Comparison of ENCODE assay signal across 10 mouse cellular contexts in the genomic region with DNA sequence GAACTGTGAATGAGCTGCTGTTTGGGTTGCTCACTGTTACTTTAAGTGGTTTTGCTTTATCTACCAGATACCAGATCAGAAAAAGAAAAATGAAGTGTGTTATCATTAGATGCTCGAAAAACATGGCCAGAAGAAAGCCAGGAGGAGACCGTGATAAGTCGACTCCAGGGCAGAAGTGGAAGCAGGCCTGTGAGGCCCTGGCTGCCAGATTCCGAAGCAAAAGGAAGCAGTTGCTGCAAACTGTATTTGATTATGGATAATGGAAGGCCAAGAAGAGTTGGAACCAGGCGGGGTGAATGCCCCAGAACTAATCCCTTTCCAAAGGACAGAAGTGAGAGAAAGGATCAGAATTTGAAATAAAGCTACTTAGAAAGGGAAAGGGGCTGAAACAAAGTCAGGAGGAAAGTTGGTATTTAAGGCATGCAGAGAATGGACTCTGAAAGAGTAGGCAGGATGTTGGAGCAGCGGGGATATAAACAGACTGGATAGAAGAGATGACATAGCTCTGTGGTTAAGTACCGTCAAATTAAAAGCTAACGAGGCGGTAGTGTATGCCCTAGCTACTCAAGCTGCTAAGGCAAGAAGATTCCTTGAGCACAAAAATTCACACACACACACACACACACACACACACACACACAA. TPM values are rescaled to one million over a fixed set of nuclear protein-coding genes. Genes with fewer than 3 reads are reported as not detected.
DNase-seq lines count a peak whose midpoint lies in the region; ATAC-seq and TF ChIP-seq lines count a peak whose summit lies in the region.
"Had no signal": no experiment of that assay in that cellular context is flagged by ENCODE, and none has a peak within 500 bp of the region (broad histone marks: within the 10 kb centered on the region; RNA-seq: fewer than 3 reads in every experiment).

No protein-coding gene starts in this region.

- peak overlapping the region; percentile 46; the same call in 1 of the 2 replicates for H3K27ac ChIP-seq in forebrain, embryonic 12.5 days
- H3K27ac ChIP-seq in forebrain, postnatal 0 days (ENCODE audit: low read depth, low read length): no peak overlapping the region
- H3K27ac ChIP-seq in lung, postnatal 0 days (ENCODE audit: low read length): peak overlapping the region; percentile 73
- peak overlapping the region; percentile 85 for H3K27ac ChIP-seq in heart, postnatal 0 days (ENCODE audit: low read depth)
- H3K27ac ChIP-seq in stomach, embryonic 15.5 days: peak overlapping the region; percentile 65

- no peak for TF ChIP-seq EP300 in lung, postnatal 0 days (IDR thresholded peaks at IDR 0.05)
- no peak for TF ChIP-seq EP300 in heart, postnatal 0 days (IDR thresholded peaks at IDR 0.05; ENCODE audit: low read depth)

- TF ChIP-seq CTCF in forebrain, postnatal 0 days (IDR thresholded peaks at IDR 0.05; ENCODE audit: low read depth): no peak
- no peak for TF ChIP-seq CTCF in lung, postnatal 0 days (IDR thresholded peaks at IDR 0.05)
- no peak for TF ChIP-seq CTCF in heart, postnatal 0 days (IDR thresholded peaks at IDR 0.05; ENCODE audit: low read depth)

- 13% methylated on average over 9 of the region's 9 CpGs for WGBS in forebrain, embryonic 12.5 days
- 15% methylated on average over 9 of the region's 9 CpGs for WGBS in forebrain, postnatal 0 days
- WGBS in lung, postnatal 0 days: 13% methylated on average over 9 of the region's 9 CpGs
- WGBS in heart, postnatal 0 days: 5% methylated on average over 9 of the region's 9 CpGs
- WGBS in stomach, embryonic 15.5 days: 12% methylated on average over 9 of the region's 9 CpGs

- H3K4me1 ChIP-seq in forebrain, embryonic 12.5 days: peaks cover 10% of the 10 kb centered on the region; the same call in 1 of the 2 replicates
- H3K4me1 ChIP-seq in forebrain, postnatal 0 days (ENCODE audit: insufficient read depth): no peaks in the 10 kb centered on the region
- no peaks in the 10 kb centered on the region for H3K4me1 ChIP-seq in lung, postnatal 0 days (ENCODE audit: insufficient read depth, low read depth, low read length)
- peaks cover 13% of the 10 kb centered on the region; the same call in 1 of the 2 replicates for H3K4me1 ChIP-seq in heart, postnatal 0 days (ENCODE audit: control insufficient read depth, insufficient read depth)
- H3K4me1 ChIP-seq in stomach, embryonic 15.5 days: no peaks in the 10 kb centered on the region

- H3K27me3 ChIP-seq in forebrain, embryonic 12.5 days: peaks cover 6% of the 10 kb centered on the region; the same call in 1 of the 2 replicates
- H3K27me3 ChIP-seq in forebrain, postnatal 0 days (ENCODE audit: insufficient read depth, low read length): no peaks in the 10 kb centered on the region
- no peaks in the 10 kb centered on the region for H3K27me3 ChIP-seq in lung, postnatal 0 days (replicated peaks; ENCODE audit: insufficient read depth, low read length)
- no peaks in the 10 kb centered on the region for H3K27me3 ChIP-seq in heart, postnatal 0 days (ENCODE audit: control insufficient read depth, insufficient read depth, low read length)
- no peaks in the 10 kb centered on the region for H3K27me3 ChIP-seq in stomach, embryonic 15.5 days (replicated peaks)

- no peak for DNase-seq in forebrain, postnatal 0 days
- DNase-seq in lung, postnatal 0 days (ENCODE audit: low spot score): peak; percentile 54
- DNase-seq in lung, postnatal 25 days (ENCODE audit: low spot score): no peak
- peak; percentile 73 for DNase-seq in heart, postnatal 0 days (ENCODE audit: low spot score)
- no peak for DNase-seq in cerebellum, adult 9-11 months
- no peak for DNase-seq in layer of hippocampus, postnatal 25 days (ENCODE audit: extremely low spot score in 1 of 2, low spot score in 1 of 2)
- DNase-seq: spleen, adult 18-20 months had no signal

- H3K9me3 ChIP-seq in forebrain, embryonic 12.5 days: no peaks in the 10 kb centered on the region
- H3K9me3 ChIP-seq in forebrain, postnatal 0 days (ENCODE audit: low read length): no peaks in the 10 kb centered on the region
- no peaks in the 10 kb centered on the region for H3K9me3 ChIP-seq in lung, postnatal 0 days (ENCODE audit: low read length)
- no peaks in the 10 kb centered on the region for H3K9me3 ChIP-seq in heart, postnatal 0 days (replicated peaks; ENCODE audit: control insufficient read depth, low read length)
- H3K9me3 ChIP-seq in stomach, embryonic 15.5 days: no peaks in the 10 kb centered on the region

- H3K9ac ChIP-seq in forebrain, embryonic 12.5 days: no peak overlapping the region
- H3K9ac ChIP-seq in forebrain, postnatal 0 days: no peak overlapping the region
- no peak overlapping the region for H3K9ac ChIP-seq in lung, postnatal 0 days (replicated peaks; ENCODE audit: low read depth)
- no peak overlapping the region for H3K9ac ChIP-seq in heart, postnatal 0 days (replicated peaks; ENCODE audit: low read depth, low read length)
- H3K9ac ChIP-seq in stomach, embryonic 15.5 days: no peak overlapping the region

- H3K36me3 ChIP-seq in forebrain, embryonic 12.5 days (replicated peaks): no peaks in the 10 kb centered on the region
- no peaks in the 10 kb centered on the region for H3K36me3 ChIP-seq in forebrain, postnatal 0 days (ENCODE audit: insufficient read depth)
- H3K36me3 ChIP-seq in lung, postnatal 0 days (ENCODE audit: insufficient read depth, low read length): no peaks in the 10 kb centered on the region
- no peaks in the 10 kb centered on the region for H3K36me3 ChIP-seq in heart, postnatal 0 days (replicated peaks; ENCODE audit: control insufficient read depth, insufficient read depth, low read length)
- H3K36me3 ChIP-seq in stomach, embryonic 15.5 days: no peaks in the 10 kb centered on the region

- no peak overlapping the region for H3K4me2 ChIP-seq in forebrain, embryonic 12.5 days
- no peak overlapping the region for H3K4me2 ChIP-seq in forebrain, postnatal 0 days (ENCODE audit: low read depth)
- H3K4me2 ChIP-seq in lung, postnatal 0 days (replicated peaks; ENCODE audit: low read depth, low read length): no peak overlapping the region
- peak overlapping the region; percentile 11; the same call in 1 of the 2 replicates for H3K4me2 ChIP-seq in heart, postnatal 0 days (ENCODE audit: low read depth, low read length)
- H3K4me2 ChIP-seq in stomach, embryonic 15.5 days: no peak overlapping the region

- no peak overlapping the region for H3K4me3 ChIP-seq in forebrain, embryonic 12.5 days (replicated peaks)
- no peak overlapping the region for H3K4me3 ChIP-seq in forebrain, postnatal 0 days (ENCODE audit: low read depth, low read length)
- no peak overlapping the region for H3K4me3 ChIP-seq in lung, postnatal 0 days (ENCODE audit: low read depth, low read length)
- no peak overlapping the region for H3K4me3 ChIP-seq in heart, postnatal 0 days (ENCODE audit: low read depth, low read length)
- no peak overlapping the region for H3K4me3 ChIP-seq in stomach, embryonic 15.5 days (replicated peaks)

- ATAC-seq in forebrain, embryonic 12.5 days (ENCODE audit: low FRiP score): no peak
- ATAC-seq in forebrain, postnatal 0 days: no peak
- ATAC-seq in lung, postnatal 0 days: peak; percentile 73
- ATAC-seq in heart, postnatal 0 days (ENCODE audit: insufficient read depth, low read depth): peak; percentile 83; the same call in 1 of the 2 replicates
- ATAC-seq in stomach, embryonic 15.5 days (ENCODE audit: insufficient read depth, low FRiP score, low read depth): 0 out of 2 replicates have a peak, but pooled peaks have one; percentile 36

RNA-seq across cellular contexts. Expression of a gene that starts 4.7 kb away (rescaled TPM):
- polyA plus RNA-seq in forebrain, embryonic 12.5 days (2016; fragmentation: Nextera tagmentation; extraction: Ambion mirVana): 14.5 and 15.0 TPM in 2 replicates
- 7.8 and 259 TPM in 2 replicates for total RNA-seq in forebrain, postnatal 0 days (2014; rRNA removed)
- polyA plus RNA-seq in forebrain, postnatal 0 days (2015; fragmentation: Nextera tagmentation; extraction: Ambion mirVana): 3.9 and 5.0 TPM in 2 replicates
- polyA plus RNA-seq in lung, postnatal 0 days (2015; fragmentation: Nextera tagmentation; extraction: Ambion mirVana): 24.2 and 27.5 TPM in 2 replicates
- total RNA-seq in heart, postnatal 0 days (2014; rRNA removed; ENCODE audit: low replicate concordance): 43.7 and 68.4 TPM in 2 replicates
- polyA plus RNA-seq in heart, postnatal 0 days (2015; fragmentation: Nextera tagmentation; extraction: Ambion mirVana): 16.0 and 17.2 TPM in 2 replicates
- polyA plus RNA-seq in stomach, embryonic 15.5 days (2015; fragmentation: Nextera tagmentation; extraction: Ambion mirVana): 18.0 and 19.1 TPM in 2 replicates
- 10 to 100 TPM; 36.8 to 43.0 TPM for total RNA-seq in layer of hippocampus, postnatal 25 days (2021)

RNA-seq across cellular contexts. Expression of a gene that starts 7.6 kb away (rescaled TPM):
- not detected in 2 replicates for polyA plus RNA-seq in forebrain, embryonic 12.5 days (2016; fragmentation: Nextera tagmentation; extraction: Ambion mirVana)
- total RNA-seq in forebrain, postnatal 0 days (2014; rRNA removed): not detected in 2 replicates
- not detected in 2 replicates for polyA plus RNA-seq in forebrain, postnatal 0 days (2015; fragmentation: Nextera tagmentation; extraction: Ambion mirVana)
- polyA plus RNA-seq in lung, postnatal 0 days (2015; fragmentation: Nextera tagmentation; extraction: Ambion mirVana): not detected in 2 replicates
- total RNA-seq in heart, postnatal 0 days (2014; rRNA removed; ENCODE audit: low replicate concordance): not detected in 2 replicates
- polyA plus RNA-seq in heart, postnatal 0 days (2015; fragmentation: Nextera tagmentation; extraction: Ambion mirVana): not detected in 2 replicates
- polyA plus RNA-seq in stomach, embryonic 15.5 days (2015; fragmentation: Nextera tagmentation; extraction: Ambion mirVana): not detected in 2 replicates
- total RNA-seq in layer of hippocampus, postnatal 25 days (2021): 1 to 10 TPM in 1 of 2 experiments, under 1 TPM in 1; 0.92 to 4.6 TPM
- polyA plus RNA-seq: C2C12 had no signal

RNA-seq across cellular contexts. Expression of a gene that starts 44.5 kb away (rescaled TPM):
- 24.7 and 28.8 TPM in 2 replicates for polyA plus RNA-seq in forebrain, embryonic 12.5 days (2016; fragmentation: Nextera tagmentation; extraction: Ambion mirVana)
- total RNA-seq in forebrain, postnatal 0 days (2014; rRNA removed): 15.6 and 21.2 TPM in 2 replicates
- polyA plus RNA-seq in forebrain, postnatal 0 days (2015; fragmentation: Nextera tagmentation; extraction: Ambion mirVana): 26.8 and 31.6 TPM in 2 replicates
- 16.5 and 18.9 TPM in 2 replicates for polyA plus RNA-seq in lung, postnatal 0 days (2015; fragmentation: Nextera tagmentation; extraction: Ambion mirVana)
- total RNA-seq in heart, postnatal 0 days (2014; rRNA removed; ENCODE audit: low replicate concordance): 8.4 and 27.7 TPM in 2 replicates
- 9.8 and 10.9 TPM in 2 replicates for polyA plus RNA-seq in heart, postnatal 0 days (2015; fragmentation: Nextera tagmentation; extraction: Ambion mirVana)
- 22.5 and 30.7 TPM in 2 replicates for polyA plus RNA-seq in stomach, embryonic 15.5 days (2015; fragmentation: Nextera tagmentation; extraction: Ambion mirVana)
- 10 to 100 TPM; 42.8 to 50.1 TPM for total RNA-seq in layer of hippocampus, postnatal 25 days (2021)

Comparison
In these comparisons a context has a peak if more than half of its experiments do, and no peak if none do; other contexts are left out.
1. DNase-seq: peak in lung, postnatal 0 days (single experiment) and heart, postnatal 0 days (single experiment); none in forebrain, postnatal 0 days (single experiment), lung, postnatal 25 days (single experiment), cerebellum, adult 9-11 months (single experiment) and layer of hippocampus, postnatal 25 days (0 of 2).
2. ATAC-seq: peak in lung, postnatal 0 days (single experiment), heart, postnatal 0 days (single experiment) and stomach, embryonic 15.5 days (single experiment); none in forebrain, embryonic 12.5 days (single experiment) and forebrain, postnatal 0 days (single experiment).